Mouse (Mus musculus): Measurements from ENCODE around the gene Rpgrip1l.

GRCm38 (mm10) chr8:91329056-91329455, 16.0 kb upstream of the Rpgrip1l start:
- TF ChIP-seq POLR2A (IDR thresholded peaks at IDR 0.05; ENCODE audit: insufficient read depth, low read depth, low read length), result no peak
- TF ChIP-seq CTCF (IDR thresholded peaks at IDR 0.05; ENCODE audit: insufficient read depth, low read depth, low read length), result no peak
